Mouse (Mus musculus): Measurements from ENCODE around the gene St5. TPM values are rescaled to one million over a fixed set of nuclear protein-coding genes. Genes with fewer than 3 reads are reported as not detected.

Gene St5
- polyA plus RNA-seq, 1 experiment from 2014 or later: 11.0 TPM

DNA sequence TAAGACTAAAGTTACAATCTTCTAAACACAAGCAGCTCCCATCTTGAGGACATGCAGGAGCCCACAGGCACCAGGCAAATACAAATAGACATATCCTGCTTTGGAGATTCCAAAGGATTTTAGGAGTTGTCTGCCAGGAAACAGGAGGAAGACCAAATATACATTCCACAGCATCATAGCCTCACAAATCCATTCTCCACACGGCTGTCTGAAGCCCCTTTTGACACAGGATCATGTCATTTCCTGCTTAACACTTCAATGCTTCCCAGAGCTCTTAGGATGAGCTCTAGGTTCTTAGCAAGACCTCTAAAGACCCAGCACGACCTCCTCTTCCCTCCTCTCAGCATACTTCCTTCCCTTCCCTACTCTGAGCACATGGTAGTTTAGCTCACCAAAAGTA lies 82.4 kb downstream of the St5 start:
- Histone ChIP-seq H3K9me3 (replicated peaks; ENCODE audit: control insufficient read depth, low read length) (no peaks in the 10 kb centered on the region), H3K4me1 (ENCODE audit: control insufficient read depth, insufficient read depth, low read length) (peaks cover 7% of the 10 kb centered on the region), H3K4me2 (ENCODE audit: low read length) (no peak overlapping the region), H3K27me3 (replicated peaks; ENCODE audit: control insufficient read depth, insufficient read depth, low read length) (no peaks in the 10 kb centered on the region), H3K9ac (ENCODE audit: low read length) (no peak overlapping the region), H3K4me3 (ENCODE audit: low read depth, low read length) (no peak overlapping the region), H3K36me3 (ENCODE audit: control insufficient read depth, insufficient read depth, low read length) (no peaks in the 10 kb centered on the region), H3K27ac (ENCODE audit: low read depth, low read length) (no peak overlapping the region)
- ATAC-seq (no peak), DNase-seq (ENCODE audit: low spot score) (no peak)
- 62% methylated on average over 2 of the region's 2 CpGs for WGBS

DNA sequence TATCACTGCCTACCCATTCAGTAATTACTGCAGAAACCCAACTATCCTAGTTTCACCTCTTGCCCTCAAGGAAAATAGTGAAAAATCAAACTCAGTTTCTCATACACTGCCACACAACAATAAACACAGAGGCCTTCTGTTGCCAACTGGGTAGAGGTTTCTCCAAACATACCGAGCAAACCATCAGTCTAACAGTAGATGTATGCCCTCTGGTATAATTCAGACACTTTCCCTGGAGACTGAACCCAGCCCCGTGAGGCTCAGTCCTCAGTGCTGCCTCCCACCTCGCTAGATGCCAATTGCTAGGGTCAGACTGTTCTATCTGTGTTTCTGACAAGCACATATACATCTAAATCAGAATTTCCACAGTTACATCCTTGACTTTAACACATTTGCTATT lies 83.1 kb downstream of the St5 start:
- 90% methylated on average over 3 of the region's 3 CpGs for WGBS
- H3K36me3 ChIP-seq (ENCODE audit: control insufficient read depth, insufficient read depth, low read length): no peaks in the 10 kb centered on the region
- DNase-seq (ENCODE audit: low spot score) (no peak), ATAC-seq (no peak)
- H3K4me2 ChIP-seq (ENCODE audit: low read length): no peak overlapping the region
- no peaks in the 10 kb centered on the region for H3K9me3 ChIP-seq (replicated peaks; ENCODE audit: control insufficient read depth, low read length)
- no peaks in the 10 kb centered on the region for H3K27me3 ChIP-seq (replicated peaks; ENCODE audit: control insufficient read depth, insufficient read depth, low read length)
- peaks cover 10% of the 10 kb centered on the region for H3K4me1 ChIP-seq (ENCODE audit: control insufficient read depth, insufficient read depth, low read length)
- no peak overlapping the region for H3K9ac ChIP-seq (ENCODE audit: low read length)
- no peak overlapping the region for H3K4me3 ChIP-seq (ENCODE audit: low read depth, low read length)
- no peak overlapping the region for H3K27ac ChIP-seq (ENCODE audit: low read depth, low read length)

DNA sequence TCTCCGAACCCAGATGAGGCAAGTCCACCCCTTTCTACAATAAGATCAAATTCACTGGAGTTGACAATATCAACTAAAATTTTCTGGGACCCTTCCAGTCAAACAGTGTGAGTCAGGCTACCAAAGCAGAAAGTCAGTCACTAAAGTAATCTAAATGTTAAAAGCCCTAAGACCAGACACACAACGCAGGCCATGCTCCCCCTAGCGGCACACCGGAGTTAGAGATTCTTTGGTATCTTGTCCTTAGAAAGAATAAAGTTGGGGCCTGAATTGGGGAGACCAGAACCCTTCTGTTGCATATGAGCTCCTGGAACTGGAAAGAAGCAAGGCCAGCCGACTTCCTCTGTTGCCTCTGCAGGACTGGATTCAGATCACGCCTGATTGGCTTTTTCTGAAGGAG lies 84.7 kb downstream of the St5 start:
- Histone ChIP-seq H3K4me1 (ENCODE audit: control insufficient read depth, insufficient read depth, low read length) (peaks cover 16% of the 10 kb centered on the region), H3K4me2 (ENCODE audit: low read length) (no peak overlapping the region), H3K4me3 (ENCODE audit: low read depth, low read length) (no peak overlapping the region), H3K27me3 (replicated peaks; ENCODE audit: control insufficient read depth, insufficient read depth, low read length) (no peaks in the 10 kb centered on the region), H3K9me3 (replicated peaks; ENCODE audit: control insufficient read depth, low read length) (no peaks in the 10 kb centered on the region), H3K27ac (ENCODE audit: low read depth, low read length) (no peak overlapping the region), H3K9ac (ENCODE audit: low read length) (no peak overlapping the region), H3K36me3 (ENCODE audit: control insufficient read depth, insufficient read depth, low read length) (no peaks in the 10 kb centered on the region)
- whole genome bisulfite sequencing: 23% methylated on average over 6 of the region's 6 CpGs
- DNase-seq (ENCODE audit: low spot score): peak; percentile 65
- no peak for ATAC-seq

DNA sequence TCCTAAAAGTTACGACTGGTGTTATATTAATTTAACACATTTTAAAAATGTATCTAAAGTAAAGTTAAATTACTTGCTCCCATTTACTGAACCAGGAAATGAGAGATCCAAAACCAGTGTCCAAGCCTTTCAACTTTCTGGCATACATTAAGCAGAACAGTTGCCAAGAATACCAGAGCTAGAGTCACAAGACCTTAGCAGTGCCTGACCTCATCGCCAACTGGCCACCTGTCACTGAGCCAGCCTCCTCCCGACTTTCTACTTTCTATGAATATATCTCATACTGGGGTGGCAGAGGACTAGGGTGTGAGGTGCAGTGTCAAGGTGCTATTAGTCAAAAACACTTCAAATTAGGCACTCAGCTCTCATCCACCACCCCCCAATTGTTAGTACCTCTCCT lies 85.6 kb downstream of the St5 start:
- no peak for ATAC-seq
- H3K27me3 ChIP-seq (replicated peaks; ENCODE audit: control insufficient read depth, insufficient read depth, low read length): no peaks in the 10 kb centered on the region
- no peaks in the 10 kb centered on the region for H3K9me3 ChIP-seq (replicated peaks; ENCODE audit: control insufficient read depth, low read length)
- no peak overlapping the region for H3K9ac ChIP-seq (ENCODE audit: low read length)
- no peak overlapping the region for H3K27ac ChIP-seq (ENCODE audit: low read depth, low read length)
- WGBS: 81% methylated on average over 3 of the region's 3 CpGs
- peaks cover 18% of the 10 kb centered on the region for H3K4me1 ChIP-seq (ENCODE audit: control insufficient read depth, insufficient read depth, low read length)
- DNase-seq (ENCODE audit: low spot score): no peak
- H3K4me3 ChIP-seq (ENCODE audit: low read depth, low read length): no peak overlapping the region
- no peaks in the 10 kb centered on the region for H3K36me3 ChIP-seq (ENCODE audit: control insufficient read depth, insufficient read depth, low read length)
- no peak overlapping the region for H3K4me2 ChIP-seq (ENCODE audit: low read length)

DNA sequence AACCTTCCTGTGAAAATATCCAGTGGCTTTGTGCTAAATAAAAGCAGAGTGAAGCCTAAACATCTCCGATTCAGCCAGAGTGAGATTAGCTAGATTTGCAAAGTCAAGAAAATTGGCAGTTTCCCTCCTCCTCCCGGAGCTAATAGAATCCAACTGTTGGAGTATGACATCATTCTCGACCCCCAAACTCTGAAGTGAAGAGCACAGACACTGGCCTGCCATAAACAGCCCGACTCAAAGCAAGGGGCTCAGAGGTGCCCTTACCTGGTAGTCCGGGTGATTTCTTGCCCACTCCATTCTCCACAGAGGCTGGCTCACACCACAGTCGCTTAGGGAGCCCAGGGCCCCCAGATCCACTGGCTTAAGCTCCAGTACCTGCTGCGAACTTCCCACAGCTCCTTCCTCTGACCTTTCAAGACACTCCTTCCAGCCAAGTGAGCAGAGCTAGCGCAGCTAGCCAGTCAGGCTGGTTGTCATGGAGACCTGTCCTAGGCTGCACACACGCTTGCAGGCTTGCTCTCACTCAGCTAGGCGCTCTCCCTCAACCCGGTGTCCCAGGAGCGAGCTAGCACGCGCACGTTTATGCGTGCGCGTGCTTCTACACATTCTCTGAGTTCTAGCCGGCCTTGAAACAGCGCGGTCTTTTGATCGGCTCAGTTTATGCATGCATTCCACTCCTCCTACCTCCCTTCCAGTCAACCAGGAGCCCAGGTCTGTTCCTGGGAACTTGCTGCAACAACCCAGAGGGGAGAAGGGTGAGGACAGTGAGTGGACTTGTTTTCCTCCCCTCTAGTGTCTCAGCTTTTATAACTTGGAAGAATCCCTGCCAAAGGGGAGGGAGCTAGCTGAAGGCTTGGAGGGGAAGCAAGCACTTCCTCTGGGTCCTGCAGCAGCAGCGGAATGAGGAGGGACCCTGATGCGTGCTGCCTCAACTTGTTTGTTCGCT lies 87.1 kb downstream of the St5 start:
- ATAC-seq: peak; percentile 95
- WGBS: 1% methylated on average over 25 of the region's 25 CpGs
- Histone ChIP-seq H3K36me3 (ENCODE audit: control insufficient read depth, insufficient read depth, low read length) (no peaks in the 10 kb centered on the region), H3K4me2 (ENCODE audit: low read length) (peak overlapping the region; percentile 48), H3K27ac (ENCODE audit: low read depth, low read length) (peak overlapping the region; percentile 35), H3K4me1 (ENCODE audit: control insufficient read depth, insufficient read depth, low read length) (peaks cover 25% of the 10 kb centered on the region), H3K9me3 (replicated peaks; ENCODE audit: control insufficient read depth, low read length) (no peaks in the 10 kb centered on the region), H3K9ac (ENCODE audit: low read length) (peak overlapping the region; percentile 50), H3K4me3 (ENCODE audit: low read depth, low read length) (peak overlapping the region; percentile 19), H3K27me3 (replicated peaks; ENCODE audit: control insufficient read depth, insufficient read depth, low read length) (no peaks in the 10 kb centered on the region)
- DNase-seq (ENCODE audit: low spot score): peak; percentile 96

DNA sequence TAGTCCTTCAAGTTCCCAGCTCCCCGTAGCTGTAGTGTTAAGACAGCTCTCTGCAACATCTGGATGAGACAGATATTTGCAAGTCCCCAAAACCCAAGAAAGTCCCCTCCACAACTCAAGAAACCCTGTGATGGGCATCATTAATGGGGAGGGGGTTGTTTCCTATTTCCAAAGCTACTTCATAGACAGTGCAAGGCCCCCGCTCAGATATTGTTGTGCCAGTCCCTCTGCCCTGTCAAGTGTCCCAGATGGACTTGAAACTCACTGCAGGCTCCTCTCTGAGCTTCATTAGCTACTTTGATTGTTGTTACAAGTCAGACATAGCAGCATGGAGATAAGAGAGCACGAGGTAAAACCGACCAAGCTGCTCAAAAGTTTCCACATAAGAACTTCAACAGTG lies 87.8 kb downstream of the St5 start:
- Histone ChIP-seq H3K4me2 (ENCODE audit: low read length) (peak overlapping the region; percentile 48), H3K27ac (ENCODE audit: low read depth, low read length) (no peak overlapping the region), H3K9ac (ENCODE audit: low read length) (peak overlapping the region; percentile 50; the same call in 1 of the 2 replicates), H3K4me1 (ENCODE audit: control insufficient read depth, insufficient read depth, low read length) (peaks cover 25% of the 10 kb centered on the region), H3K36me3 (ENCODE audit: control insufficient read depth, insufficient read depth, low read length) (no peaks in the 10 kb centered on the region), H3K9me3 (replicated peaks; ENCODE audit: control insufficient read depth, low read length) (no peaks in the 10 kb centered on the region), H3K4me3 (ENCODE audit: low read depth, low read length) (peak overlapping the region; percentile 19), H3K27me3 (replicated peaks; ENCODE audit: control insufficient read depth, insufficient read depth, low read length) (no peaks in the 10 kb centered on the region)
- no peak for ATAC-seq
- no peak for DNase-seq (ENCODE audit: low spot score)
- 24% methylated on average over 4 of the region's 4 CpGs for WGBS

DNA sequence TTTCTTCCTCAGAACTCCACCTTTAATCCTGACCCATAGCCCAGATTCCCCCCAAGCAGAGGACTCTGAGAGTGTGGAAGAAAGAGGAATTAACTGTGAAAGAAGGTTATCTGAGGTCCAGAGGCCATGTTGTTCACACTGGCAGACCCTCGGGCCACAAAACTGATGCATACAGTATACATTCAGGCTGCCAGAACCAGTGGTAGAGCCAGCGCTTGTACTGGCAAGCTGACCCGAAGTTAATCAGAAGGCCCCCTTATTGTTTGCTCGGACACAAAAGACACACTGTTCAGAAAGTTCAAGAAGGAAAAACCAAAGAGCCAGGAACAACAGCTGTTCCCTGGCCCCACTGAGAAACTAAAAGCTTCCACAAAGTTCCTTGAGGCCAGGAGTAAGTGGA lies 88.5 kb downstream of the St5 start:
- H3K27ac ChIP-seq (ENCODE audit: low read depth, low read length): no peak overlapping the region
- peaks cover 25% of the 10 kb centered on the region for H3K4me1 ChIP-seq (ENCODE audit: control insufficient read depth, insufficient read depth, low read length)
- H3K9ac ChIP-seq (ENCODE audit: low read length): no peak overlapping the region; the same call in 1 of the 2 replicates

DNA sequence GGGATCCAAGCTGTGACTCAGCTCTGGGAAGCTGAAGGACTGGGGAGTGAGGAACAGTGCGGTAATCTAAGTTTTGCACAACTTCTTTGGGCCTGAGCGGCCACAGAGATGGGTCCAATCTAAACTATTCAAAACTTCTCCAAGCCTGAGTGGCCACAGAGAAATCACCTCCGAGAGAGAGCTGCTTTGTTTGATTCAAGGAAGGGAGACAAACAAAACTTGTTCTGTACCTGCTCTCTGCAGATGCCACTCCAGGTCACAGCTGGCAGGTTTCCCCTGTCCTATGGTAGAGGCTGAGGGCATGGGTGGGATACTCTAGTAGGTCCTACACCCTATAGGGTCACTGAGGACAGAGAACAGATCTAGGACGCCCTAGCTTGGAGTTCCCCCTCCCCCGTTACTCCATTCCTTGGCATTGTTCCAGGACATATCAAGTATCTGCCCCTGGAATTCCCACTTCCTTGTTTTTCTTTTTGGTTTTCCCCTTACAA lies 89.8 kb downstream of the St5 start:
- H3K4me3 ChIP-seq (ENCODE audit: low read depth, low read length): no peak overlapping the region
- H3K27me3 ChIP-seq (replicated peaks; ENCODE audit: control insufficient read depth, insufficient read depth, low read length): no peaks in the 10 kb centered on the region
- H3K9ac ChIP-seq (ENCODE audit: low read length): no peak overlapping the region
- no peaks in the 10 kb centered on the region for H3K36me3 ChIP-seq (ENCODE audit: control insufficient read depth, insufficient read depth, low read length)
- DNase-seq (ENCODE audit: low spot score) (peak; percentile 41), ATAC-seq (no peak)
- peaks cover 25% of the 10 kb centered on the region for H3K4me1 ChIP-seq (ENCODE audit: control insufficient read depth, insufficient read depth, low read length)
- H3K4me2 ChIP-seq (ENCODE audit: low read length): no peak overlapping the region
- H3K9me3 ChIP-seq (replicated peaks; ENCODE audit: control insufficient read depth, low read length): no peaks in the 10 kb centered on the region
- WGBS: 52% methylated on average over 5 of the region's 5 CpGs
- no peak overlapping the region for H3K27ac ChIP-seq (ENCODE audit: low read depth, low read length)

More for the DNA sequence above, 88.5 kb downstream of the St5 start:
- Histone ChIP-seq H3K4me2 (ENCODE audit: low read length) (peak overlapping the region; percentile 48), H3K4me3 (ENCODE audit: low read depth, low read length) (no peak overlapping the region), H3K27me3 (replicated peaks; ENCODE audit: control insufficient read depth, insufficient read depth, low read length) (no peaks in the 10 kb centered on the region), H3K9me3 (replicated peaks; ENCODE audit: control insufficient read depth, low read length) (no peaks in the 10 kb centered on the region), H3K36me3 (ENCODE audit: control insufficient read depth, insufficient read depth, low read length) (no peaks in the 10 kb centered on the region)
- 7% methylated on average over 4 of the region's 4 CpGs for WGBS
- DNase-seq (ENCODE audit: low spot score) (no peak), ATAC-seq (no peak)

DNA sequence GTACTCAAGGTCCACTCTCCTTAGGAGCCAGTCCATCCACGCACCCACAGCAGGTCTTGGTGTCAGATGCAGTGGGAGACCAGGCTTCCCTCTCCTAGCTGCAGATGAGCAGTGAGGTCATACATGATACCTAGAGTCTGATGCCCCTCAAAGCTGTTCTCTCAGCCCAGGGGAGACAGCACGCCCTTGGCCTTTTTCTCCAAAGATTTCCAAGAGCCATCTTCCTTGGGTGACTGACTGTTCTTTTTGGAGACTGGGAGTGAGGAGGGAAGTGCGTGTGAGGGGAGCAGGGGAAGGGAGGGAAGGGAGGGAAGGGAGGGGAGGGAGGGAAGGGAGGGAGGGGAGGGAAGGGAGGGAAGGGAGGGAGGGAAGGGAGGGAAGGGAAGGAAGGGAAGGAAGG lies 90.4 kb downstream of the St5 start:
- H3K4me3 ChIP-seq (ENCODE audit: low read depth, low read length): no peak overlapping the region
- peak overlapping the region; percentile 44; the same call in 1 of the 2 replicates for H3K27ac ChIP-seq (ENCODE audit: low read depth, low read length)
- DNase-seq (ENCODE audit: low spot score) (no peak), ATAC-seq (no peak)
- H3K27me3 ChIP-seq (replicated peaks; ENCODE audit: control insufficient read depth, insufficient read depth, low read length): no peaks in the 10 kb centered on the region
- WGBS: 78% methylated on average over 2 of the region's 3 CpGs
- no peaks in the 10 kb centered on the region for H3K9me3 ChIP-seq (replicated peaks; ENCODE audit: control insufficient read depth, low read length)
- no peak overlapping the region for H3K4me2 ChIP-seq (ENCODE audit: low read length)
- peaks cover 25% of the 10 kb centered on the region for H3K4me1 ChIP-seq (ENCODE audit: control insufficient read depth, insufficient read depth, low read length)
- no peaks in the 10 kb centered on the region for H3K36me3 ChIP-seq (ENCODE audit: control insufficient read depth, insufficient read depth, low read length)
- no peak overlapping the region for H3K9ac ChIP-seq (ENCODE audit: low read length)

Measured in forebrain, embryonic 14.5 days (tissue).